Mouse (Mus musculus) bone marrow macrophage, adult 2 months (primary cell): ENCODE results near the gene Slc16a2.

Source experiments
- CTCF ChIP-seq: IDR thresholded peaks from 2 replicates; pipeline ENCODE4 v1.5.1; 2012; ENCODE audit warnings: low read depth, mild to moderate bottlenecking, low read length, moderate library complexity
- POLR2A ChIP-seq: IDR thresholded peaks from 2 replicates; pipeline ENCODE4 v1.6.1; 2012; ENCODE audit warnings: mild to moderate bottlenecking, low read depth, low read length, borderline replicate concordance

GRCm38 (mm10) chrX:103673761-103674160, 148.0 kb downstream of the Slc16a2 start:
- no peak for TF ChIP-seq POLR2A
- no peak for TF ChIP-seq CTCF
